Mouse (Mus musculus) small intestine, adult 2 months (tissue): ENCODE results near the gene Asb11.

ENCODE experiments used
- CTCF ChIP-seq: fragments of 200-500 bp; IDR thresholded peaks from 2 replicates; pipeline ENCODE4 v1.5.1; 2012; ENCODE audit warnings: low read depth, mild to moderate bottlenecking, control low read depth, inconsistent platforms, low read length, moderate library complexity, mixed read lengths; ENCODE audit not compliant: insufficient replicate concordance, insufficient read length; ENCODE audit errors: extremely low read depth
- POLR2A ChIP-seq: fragments of 200-500 bp; IDR thresholded peaks from 2 replicates; pipeline ENCODE4 v1.6.1; 2012; ENCODE audit warnings: low read depth, mild to moderate bottlenecking, control low read depth, inconsistent platforms, low read length, moderate library complexity

GRCm38 (mm10) chrX:164431541-164431940, 5.3 kb upstream of the Asb11 start:
- no peak for TF ChIP-seq CTCF
- TF ChIP-seq POLR2A: no peak
